Mouse (Mus musculus) hindbrain, embryonic 13.5 days (tissue): ENCODE results near the gene Adgrb3. TPM values are rescaled to one million over a fixed set of nuclear protein-coding genes. Genes with fewer than 3 reads are reported as not detected.

Experiments used
- ATAC-seq: fragments of 200-750 bp; cut with Nextera tagmentation; 2 replicates; pipeline ENCODE4 v1.8.0; 2017; ENCODE audit warnings: moderate TSS enrichment; ENCODE audit not compliant: low FRiP score
- H3K27ac ChIP-seq: fragments of 300-500 bp; sonication (generic); 2 replicates; pipeline ENCODE4 v1.5.1; 2015; ENCODE audit warnings: inconsistent platforms, mild to moderate bottlenecking, moderate library complexity
- H3K27me3 ChIP-seq: fragments of 300-500 bp; sonication (generic); 2 replicates; pipeline ENCODE4 v1.6.1; 2015; ENCODE audit warnings: mild to moderate bottlenecking, inconsistent platforms
- H3K36me3 ChIP-seq: fragments of 300-500 bp; sonication (generic); 2 replicates; pipeline ENCODE4 v1.6.1; 2015; ENCODE audit warnings: mild to moderate bottlenecking, inconsistent platforms
- H3K4me1 ChIP-seq: fragments of 300-500 bp; sonication (generic); replicated peaks from 2 replicates; pipeline ENCODE4 v1.6.1; 2015; ENCODE audit warnings: inconsistent platforms
- H3K4me2 ChIP-seq: fragments of 300-500 bp; sonication (generic); 2 replicates; pipeline ENCODE4 v1.6.1; 2015; ENCODE audit warnings: inconsistent platforms, mild to moderate bottlenecking, moderate library complexity
- H3K4me3 ChIP-seq: fragments of 300-500 bp; sonication (generic); 2 replicates; pipeline ENCODE4 v1.5.1; 2015; ENCODE audit warnings: mild to moderate bottlenecking, inconsistent platforms
- H3K9ac ChIP-seq: fragments of 300-500 bp; sonication (generic); 2 replicates; pipeline ENCODE4 v1.6.1; 2015; ENCODE audit warnings: mild to moderate bottlenecking, inconsistent platforms
- H3K9me3 ChIP-seq: fragments of 300-500 bp; sonication (generic); 2 replicates; pipeline ENCODE4 v1.6.1; 2016; ENCODE audit warnings: inconsistent platforms
- WGBS: fragments of 180-500 bp; shearing (Covaris S2); methylation state at CpG from one replicate; pipeline ENCODE4 v1.1.7; 2015; 5-methylcytosine and 5-hydroxymethylcytosine counted together
- polyA plus RNA-seq: library from polyadenylated mRNA; unstranded; fragments of >200 nt; fragmentation: Nextera tagmentation; extraction: Ambion mirVana; gene quantifications from 2 replicates; pipeline ENCODE4 v1.2.1, GENCODE M21; 2015

Adgrb3 gene
- polyA plus RNA-seq, 1 experiment from 2014 or later: 41.2 TPM

- 48% methylated on average over 1 of the region's 1 CpGs for WGBS
- Histone ChIP-seq H3K9me3 (no peaks in the 10 kb centered on the region), H3K4me1 (no peaks in the 10 kb centered on the region), H3K4me3 (no peak overlapping the region), H3K27ac (no peak overlapping the region), H3K36me3 (no peaks in the 10 kb centered on the region), H3K9ac (no peak overlapping the region), H3K4me2 (no peak overlapping the region), H3K27me3 (no peaks in the 10 kb centered on the region)
- ATAC-seq: no peak
Observed at GRCm38 (mm10) chr1:25581698-25582097, 247.8 kb downstream of the Adgrb3 start.

- no peak overlapping the region for H3K4me3 ChIP-seq
- no peaks in the 10 kb centered on the region for H3K9me3 ChIP-seq
- H3K4me2 ChIP-seq: no peak overlapping the region
- ATAC-seq: no peak
- WGBS: 74% methylated on average over 4 of the region's 4 CpGs
- H3K27ac ChIP-seq: no peak overlapping the region
- H3K9ac ChIP-seq: no peak overlapping the region
- no peaks in the 10 kb centered on the region for H3K36me3 ChIP-seq
- H3K27me3 ChIP-seq: no peaks in the 10 kb centered on the region
- H3K4me1 ChIP-seq: no peaks in the 10 kb centered on the region
Observed at GRCm38 (mm10) chr1:25577836-25578235, 251.7 kb downstream of the Adgrb3 start.

GRCm38 (mm10) chr1:25576598-25576997 is 252.9 kb downstream of the Adgrb3 start:
- no peaks in the 10 kb centered on the region for H3K36me3 ChIP-seq
- H3K4me3 ChIP-seq: no peak overlapping the region
- WGBS: 91% methylated on average over 6 of the region's 6 CpGs
- H3K27me3 ChIP-seq: no peaks in the 10 kb centered on the region
- no peaks in the 10 kb centered on the region for H3K4me1 ChIP-seq
- H3K27ac ChIP-seq: no peak overlapping the region
- H3K9me3 ChIP-seq: no peaks in the 10 kb centered on the region
- ATAC-seq: no peak
- H3K4me2 ChIP-seq: no peak overlapping the region
- H3K9ac ChIP-seq: no peak overlapping the region

- Histone ChIP-seq H3K27me3 (no peaks in the 10 kb centered on the region), H3K9ac (no peak overlapping the region), H3K4me3 (no peak overlapping the region), H3K4me2 (no peak overlapping the region), H3K9me3 (no peaks in the 10 kb centered on the region), H3K36me3 (no peaks in the 10 kb centered on the region), H3K27ac (no peak overlapping the region), H3K4me1 (no peaks in the 10 kb centered on the region)
- ATAC-seq: no peak
- 100% methylated on average over 1 of the region's 1 CpGs for WGBS
Observed at GRCm38 (mm10) chr1:25568096-25568495, 261.4 kb downstream of the Adgrb3 start.

- H3K9ac ChIP-seq: no peak overlapping the region
- no peaks in the 10 kb centered on the region for H3K36me3 ChIP-seq
- no peaks in the 10 kb centered on the region for H3K9me3 ChIP-seq
- no peak overlapping the region for H3K4me3 ChIP-seq
- H3K27me3 ChIP-seq: no peaks in the 10 kb centered on the region
- no peaks in the 10 kb centered on the region for H3K4me1 ChIP-seq
- WGBS: 77% methylated on average over 1 of the region's 1 CpGs
- no peak overlapping the region for H3K4me2 ChIP-seq
- ATAC-seq: no peak
- H3K27ac ChIP-seq: no peak overlapping the region
Observed at GRCm38 (mm10) chr1:25546072-25546471, 283.4 kb downstream of the Adgrb3 start.

- H3K4me1 ChIP-seq: no peaks in the 10 kb centered on the region
- H3K9me3 ChIP-seq: no peaks in the 10 kb centered on the region
- no peak overlapping the region for H3K4me3 ChIP-seq
- WGBS: 80% methylated on average over 2 of the region's 2 CpGs
- H3K4me2 ChIP-seq: no peak overlapping the region
- H3K9ac ChIP-seq: no peak overlapping the region
- H3K27ac ChIP-seq: no peak overlapping the region
- no peaks in the 10 kb centered on the region for H3K27me3 ChIP-seq
- no peak for ATAC-seq
- no peaks in the 10 kb centered on the region for H3K36me3 ChIP-seq
Observed at GRCm38 (mm10) chr1:25543915-25544314, 285.6 kb downstream of the Adgrb3 start.

GRCm38 (mm10) chr1:25542891-25543290 is 286.6 kb downstream of the Adgrb3 start:
- H3K4me1 ChIP-seq: no peaks in the 10 kb centered on the region
- no peak for ATAC-seq
- H3K9ac ChIP-seq: no peak overlapping the region

GRCm38 (mm10) chr1:25526976-25527375 is 302.5 kb downstream of the Adgrb3 start:
- 72% methylated on average over 4 of the region's 4 CpGs for WGBS
- Histone ChIP-seq H3K4me3 (no peak overlapping the region), H3K9me3 (no peaks in the 10 kb centered on the region), H3K4me2 (no peak overlapping the region), H3K27me3 (no peaks in the 10 kb centered on the region), H3K27ac (no peak overlapping the region), H3K4me1 (no peaks in the 10 kb centered on the region), H3K36me3 (peaks cover 6% of the 10 kb centered on the region; the same call in 1 of the 2 replicates), H3K9ac (no peak overlapping the region)
- ATAC-seq: no peak

More at GRCm38 (mm10) chr1:25542891-25543290, 286.6 kb downstream of the Adgrb3 start:
- 57% methylated on average over 3 of the region's 3 CpGs for WGBS
- Histone ChIP-seq H3K4me3 (no peak overlapping the region), H3K27ac (no peak overlapping the region), H3K36me3 (no peaks in the 10 kb centered on the region), H3K9me3 (no peaks in the 10 kb centered on the region), H3K4me2 (no peak overlapping the region), H3K27me3 (no peaks in the 10 kb centered on the region)

GRCm38 (mm10) chr1:25510321-25511055 is 319.0 kb downstream of the Adgrb3 start:
- Histone ChIP-seq H3K27ac (no peak overlapping the region), H3K27me3 (no peaks in the 10 kb centered on the region), H3K9ac (no peak overlapping the region), H3K9me3 (no peaks in the 10 kb centered on the region), H3K36me3 (no peaks in the 10 kb centered on the region), H3K4me2 (no peak overlapping the region), H3K4me3 (no peak overlapping the region), H3K4me1 (no peaks in the 10 kb centered on the region)
- 62% methylated on average over 10 of the region's 10 CpGs for WGBS
- peak; percentile 39 for ATAC-seq

GRCm38 (mm10) chr1:25504313-25504712 is 325.2 kb downstream of the Adgrb3 start:
- peak; percentile 83; the same call in 1 of the 2 replicates for ATAC-seq
- Histone ChIP-seq H3K9ac (peak overlapping the region; percentile 20; the same call in 1 of the 2 replicates), H3K27me3 (no peaks in the 10 kb centered on the region), H3K9me3 (no peaks in the 10 kb centered on the region), H3K36me3 (no peaks in the 10 kb centered on the region), H3K4me1 (0 out of 2 replicates have a peak, but pooled peaks cover 4% of the 10 kb centered on the region), H3K4me3 (no peak overlapping the region), H3K4me2 (no peak overlapping the region), H3K27ac (peak overlapping the region; percentile 36; the same call in 1 of the 2 replicates)
- WGBS: 6% methylated on average over 4 of the region's 4 CpGs

GRCm38 (mm10) chr1:25503524-25503923 is 326.0 kb downstream of the Adgrb3 start:
- WGBS: 79% methylated on average over 4 of the region's 4 CpGs
- 0 out of 2 replicates have a peak, but pooled peaks cover 4% of the 10 kb centered on the region for H3K4me1 ChIP-seq
- H3K9ac ChIP-seq: no peak overlapping the region
- H3K27ac ChIP-seq: no peak overlapping the region
- H3K36me3 ChIP-seq: no peaks in the 10 kb centered on the region
- ATAC-seq: no peak
- no peak overlapping the region for H3K4me3 ChIP-seq
- no peaks in the 10 kb centered on the region for H3K9me3 ChIP-seq
- H3K4me2 ChIP-seq: no peak overlapping the region
- H3K27me3 ChIP-seq: no peaks in the 10 kb centered on the region

- Histone ChIP-seq H3K4me1 (no peaks in the 10 kb centered on the region), H3K27me3 (no peaks in the 10 kb centered on the region), H3K36me3 (no peaks in the 10 kb centered on the region; the same call in 1 of the 2 replicates), H3K9ac (no peak overlapping the region), H3K4me2 (no peak overlapping the region), H3K27ac (no peak overlapping the region), H3K4me3 (no peak overlapping the region), H3K9me3 (no peaks in the 10 kb centered on the region)
- no peak for ATAC-seq
- 82% methylated on average over 3 of the region's 3 CpGs for WGBS
Observed at GRCm38 (mm10) chr1:25495202-25495914, 334.1 kb downstream of the Adgrb3 start.
